7 mouse cellular contexts compared by ENCODE assay signal in genomic region chr3:114904633-114905423, GRCm38 (mm10). TPM values are rescaled to one million over a fixed set of nuclear protein-coding genes. Genes with fewer than 3 reads are reported as not detected.
DNase-seq lines count a peak whose midpoint lies in the region; ATAC-seq and TF ChIP-seq lines count a peak whose summit lies in the region.

No protein-coding gene starts in this region.

- peak overlapping the region; percentile 58 for H3K4me2 ChIP-seq in hindbrain, embryonic 12.5 days (replicated peaks)
- H3K4me2 ChIP-seq in myocyte (ENCODE audit: low read depth), result peak overlapping the region; percentile 34

- intact Hi-C loops in left cerebral cortex, postnatal 25 days (cut with DNase I), result loop anchor here (10.0 kb wide), 2 partner anchors 210 to 630 kb away; no protein-coding TSS in a partner anchor
- intact Hi-C loops in left cerebral cortex, postnatal 14 days (cut with DNase I), result loop anchor here (10.0 kb wide), 1 partner anchor 200 kb away; no protein-coding TSS in a partner anchor

- peak; percentile 59; the same call in 1 of the 2 replicates for ATAC-seq in hindbrain, embryonic 12.5 days (ENCODE audit: low FRiP score)

- peak overlapping the region; percentile 49 for H3K27ac ChIP-seq in hindbrain, embryonic 12.5 days

- peaks cover 7% of the 10 kb centered on the region; the same call in 1 of the 2 replicates for H3K4me1 ChIP-seq in hindbrain, embryonic 12.5 days

- WGBS in hindbrain, embryonic 12.5 days, result 22% methylated on average over 16 of the region's 16 CpGs

- peak overlapping the region; percentile 41 for H3K9ac ChIP-seq in hindbrain, embryonic 12.5 days

- peak; percentile 19 to 20 for DNase-seq in left cerebral cortex, postnatal 25 days (ENCODE audit: low spot score in 2 of 2)
- DNase-seq in left cerebral cortex, postnatal 14 days (ENCODE audit: low spot score in 2 of 2), result no peak
- peak; percentile 34 to 60 for DNase-seq in cerebellum, postnatal 36 days
- DNase-seq in lung, postnatal 36 days, result no peak
- no peak for DNase-seq in thymus, postnatal 10 days (ENCODE audit: low spot score in 2 of 2)

- no peaks in the 10 kb centered on the region for H3K27me3 ChIP-seq in hindbrain, embryonic 12.5 days
- H3K27me3 ChIP-seq in myocyte (ENCODE audit: control insufficient read depth, insufficient read depth, insufficient read length), result no peaks in the 10 kb centered on the region

- peak overlapping the region; percentile 41 for H3K4me3 ChIP-seq in hindbrain, embryonic 12.5 days
- H3K4me3 ChIP-seq in myocyte, result no peak overlapping the region

- TF ChIP-seq POLR2A in myocyte (IDR thresholded peaks at IDR 0.05; ENCODE audit: insufficient read length, low read depth), result no peak

- H3K79me2 ChIP-seq in myocyte (ENCODE audit: control insufficient read depth, insufficient read depth), result no peaks in the 10 kb centered on the region

- no peak overlapping the region for H3ac ChIP-seq in myocyte (ENCODE audit: control insufficient read depth, insufficient read length)

- H3K36me3 ChIP-seq in hindbrain, embryonic 12.5 days, result no peaks in the 10 kb centered on the region
- no peaks in the 10 kb centered on the region for H3K36me3 ChIP-seq in myocyte (ENCODE audit: control insufficient read depth, insufficient read depth)

- H3K9me3 ChIP-seq in hindbrain, embryonic 12.5 days (replicated peaks), result no peaks in the 10 kb centered on the region

TF ChIP-seq in myocyte, 11 proteins besides CTCF, POLR2A, EP300 and RAD21:
- TF ChIP-seq REST (IDR thresholded peaks at IDR 0.05; ENCODE audit: insufficient read depth, insufficient read length), result peak; percentile 43
- TF ChIP-seq TCF12 (IDR thresholded peaks at IDR 0.05; ENCODE audit: insufficient read depth, poor library complexity, severe bottlenecking), result no peak

RNA-seq across cellular contexts. Expression of gene Olfm3, which starts 0.9 kb away (rescaled TPM):
- 10 to 100 TPM; 38.2 to 46.2 TPM for total RNA-seq in left cerebral cortex, postnatal 25 days (2021)
- 10 to 100 TPM; 36.7 to 38.9 TPM for total RNA-seq in left cerebral cortex, postnatal 14 days (2021)
- 2.7 and 4.1 TPM in 2 replicates for polyA plus RNA-seq in hindbrain, embryonic 12.5 days (2016; fragmentation: Nextera tagmentation; extraction: Ambion mirVana)
- not detected for polyA plus RNA-seq in myocyte (2012; fragmentation: generic; extraction: Trizol)

Comparison
In these comparisons a context has a peak if more than half of its experiments do, and no peak if none do; other contexts are left out.
1. DNase-seq: peak in left cerebral cortex, postnatal 25 days (2 of 2) and cerebellum, postnatal 36 days (2 of 2); none in left cerebral cortex, postnatal 14 days (0 of 2), lung, postnatal 36 days (single experiment) and thymus, postnatal 10 days (0 of 2).